Mouse (Mus musculus) MEL (cell line): ENCODE data around the gene Wfdc15b. TPM values are rescaled to one million over a fixed set of nuclear protein-coding genes. Genes with fewer than 3 reads are reported as not detected.

Experiments
- DNase-seq: peaks from one replicate; pipeline ENCODE4 v3.0.0; 2011; ENCODE audit warnings: low read depth, low spot score
- H3K27ac ChIP-seq: 2 replicates; pipeline ENCODE4 v1.5.1; 2012; ENCODE audit warnings: low read depth, mild to moderate bottlenecking, control low read depth, low read length, moderate library complexity; ENCODE audit not compliant: control insufficient read depth
- H3K27me3 ChIP-seq, 2 experiments: fragments of 150-350 bp in 1 of 2; sonication (generic) in 1 of 2; 2 replicates each; pipeline ENCODE4 v1.6.1; 2012; ENCODE audit warnings: low read length in 2 of 2, mild to moderate bottlenecking in 2 of 2, improper control_type of control experiment in 1 of 2, moderate library complexity in 1 of 2; ENCODE audit not compliant: insufficient read depth in 2 of 2, control insufficient read depth in 1 of 2
- H3K36me3 ChIP-seq, 2 experiments: 2 replicates each; pipeline ENCODE4 v1.6.1; 2012 to 2014; ENCODE audit warnings: low read length in 2 of 2, improper control_type of control experiment in 1 of 2, inconsistent platforms in 1 of 2, mild to moderate bottlenecking in 1 of 2; ENCODE audit not compliant: insufficient read depth in 2 of 2, control insufficient read depth in 1 of 2
- H3K4me1 ChIP-seq, 2 experiments: fragments of 150-350 bp in 1 of 2; sonication (generic) in 1 of 2; 2 replicates each; pipeline ENCODE4 v1.6.1; 2012; ENCODE audit warnings: low read length in 2 of 2, improper control_type of control experiment in 1 of 2, mild to moderate bottlenecking in 1 of 2; ENCODE audit not compliant: insufficient read depth in 2 of 2, control insufficient read depth in 1 of 2
- H3K4me3 ChIP-seq, 2 experiments: fragments of 150-350 bp in 1 of 2; sonication (generic) in 1 of 2; 2 replicates each; pipeline ENCODE4 v1.5.1; 2012; ENCODE audit warnings: low read depth in 2 of 2, low read length in 2 of 2, mild to moderate bottlenecking in 2 of 2, moderate library complexity in 2 of 2, control low read depth in 1 of 2, improper control_type of control experiment in 1 of 2; ENCODE audit not compliant: control insufficient read depth in 1 of 2, insufficient read depth in 1 of 2
- H3K79me2 ChIP-seq: 2 replicates; pipeline ENCODE4 v1.6.1; 2012; ENCODE audit warnings: mild to moderate bottlenecking, low read length, moderate library complexity; ENCODE audit not compliant: control insufficient read depth, poor library complexity, insufficient read depth
- H3K9ac ChIP-seq: 2 replicates; pipeline ENCODE4 v1.6.1; 2012; ENCODE audit warnings: low read depth, mild to moderate bottlenecking, control low read depth, low read length, moderate library complexity; ENCODE audit not compliant: control insufficient read depth, poor library complexity, severe bottlenecking
- H3K9me3 ChIP-seq: fragments of 150-350 bp; sonication (generic); replicated peaks from 2 replicates; pipeline ENCODE4 v1.6.1; 2012; ENCODE audit warnings: mild to moderate bottlenecking, low read length, improper control_type of control experiment, moderate library complexity; ENCODE audit not compliant: insufficient read depth
- EP300 ChIP-seq, 2 experiments: IDR thresholded peaks; 2 replicates each; pipeline ENCODE4 v1.6.1; 2011; ENCODE audit warnings: improper control_type of control experiment in 2 of 2, low read length in 2 of 2, low read depth in 1 of 2, mild to moderate bottlenecking in 1 of 2
- ETS1 ChIP-seq: IDR thresholded peaks from 2 replicates; pipeline ENCODE4 v1.6.1; 2012; ENCODE audit warnings: low read depth, mild to moderate bottlenecking, inconsistent platforms, low read length, improper control_type of control experiment, moderate library complexity
- GABPA ChIP-seq: IDR thresholded peaks from 2 replicates; pipeline ENCODE4 v1.6.1; 2012; ENCODE audit warnings: low read depth, mild to moderate bottlenecking, inconsistent platforms, low read length, improper control_type of control experiment, moderate library complexity
- MAZ ChIP-seq: IDR thresholded peaks from 2 replicates; pipeline ENCODE4 v1.6.1; 2012; ENCODE audit warnings: low read depth, mild to moderate bottlenecking, inconsistent platforms, low read length, improper control_type of control experiment
- MYB ChIP-seq: IDR thresholded peaks from 2 replicates; pipeline ENCODE4 v1.6.1; 2011; ENCODE audit warnings: mild to moderate bottlenecking, low read depth, low read length, improper control_type of control experiment
- MYC ChIP-seq: IDR thresholded peaks from 2 replicates; pipeline ENCODE4 v1.6.1; 2011; ENCODE audit warnings: low read depth, mild to moderate bottlenecking, low read length, improper control_type of control experiment, moderate library complexity
- NRF1 ChIP-seq: IDR thresholded peaks from 2 replicates; pipeline ENCODE4 v1.6.1; 2014; ENCODE audit warnings: low read depth, mild to moderate bottlenecking, inconsistent platforms, low read length, improper control_type of control experiment, moderate library complexity; ENCODE audit not compliant: poor library complexity, insufficient read depth, severe bottlenecking
- POLR2A ChIP-seq, 2 experiments: IDR thresholded peaks; 2 replicates each; pipeline ENCODE4 v1.6.1; 2011 to 2012; ENCODE audit warnings: low read length in 2 of 2, mild to moderate bottlenecking in 2 of 2, control low read depth in 1 of 2, improper control_type of control experiment in 1 of 2, low read depth in 1 of 2, moderate library complexity in 1 of 2; ENCODE audit not compliant: control insufficient read depth in 1 of 2, insufficient read depth in 1 of 2, poor library complexity in 1 of 2
- POLR2AphosphoS2 ChIP-seq: IDR thresholded peaks from 2 replicates; pipeline ENCODE4 v1.6.1; 2011; ENCODE audit warnings: low read length, improper control_type of control experiment
- POLR2AphosphoS5 ChIP-seq: IDR thresholded peaks from 2 replicates; pipeline ENCODE4 v1.6.1; 2012; ENCODE audit warnings: low read depth, borderline replicate concordance, mild to moderate bottlenecking, inconsistent platforms, low read length, moderate library complexity, mixed read lengths
- SIN3A ChIP-seq: IDR thresholded peaks from 2 replicates; pipeline ENCODE4 v1.6.1; 2012; ENCODE audit warnings: low read length, improper control_type of control experiment, inconsistent platforms
- TCF12 ChIP-seq: IDR thresholded peaks from 2 replicates; pipeline ENCODE4 v1.6.1; 2014; ENCODE audit warnings: low read depth, mild to moderate bottlenecking, inconsistent platforms, low read length, improper control_type of control experiment, moderate library complexity
- USF2 ChIP-seq, 2 experiments: IDR thresholded peaks; 2 replicates each; pipeline ENCODE4 v1.6.1; 2011 to 2012; ENCODE audit warnings: improper control_type of control experiment in 2 of 2, low read length in 2 of 2, borderline replicate concordance in 1 of 2, inconsistent platforms in 1 of 2, low read depth in 1 of 2, mild to moderate bottlenecking in 1 of 2; ENCODE audit not compliant: insufficient read depth in 1 of 2
- ZMIZ1 ChIP-seq: IDR thresholded peaks from 2 replicates; pipeline ENCODE4 v1.6.1; 2012; ENCODE audit warnings: low read depth, mild to moderate bottlenecking, inconsistent platforms, low read length, improper control_type of control experiment, moderate library complexity
- ZNF384 ChIP-seq: IDR thresholded peaks from 2 replicates; pipeline ENCODE4 v1.6.1; 2012; ENCODE audit warnings: low read depth, mild to moderate bottlenecking, inconsistent platforms, low read length, improper control_type of control experiment
- polyA plus RNA-seq, 2 experiments: library from polyadenylated mRNA; stranded (reverse) in 1 of 2; unstranded in 1 of 2; fragments of >175 nt in 1 of 2; fragments of >200 nt in 1 of 2; gene quantifications; 2 replicates each; pipeline versions ENCODE4 v1.2.1 to v1.2.4; 2012; ENCODE audit warnings: low replicate concordance in 2 of 2, low read depth in 1 of 2; ENCODE audit not compliant: insufficient read length in 2 of 2, insufficient read depth in 1 of 2, missing spikeins in 1 of 2
- total RNA-seq: library from RNA; depleted of rRNA; stranded (reverse); fragments of 300-350 nt; gene quantifications from 2 replicates; pipeline ENCODE4 v1.2.3, GENCODE M21; 2012; rRNA removed

Wfdc15b gene
- total and polyA plus RNA-seq, 3 experiments, result not detected

GRCm38 (mm10) chr2:164167752-164168570 is 53.5 kb downstream of the Wfdc15b start:
- Histone ChIP-seq H3K27me3 (peaks cover 0 to 3% of the 10 kb centered on the region in 2 experiments), H3K79me2 (no peaks in the 10 kb centered on the region), H3K9ac (no peak overlapping the region), H3K4me1 (no peaks in the 10 kb centered on the region; a peak in 1 of 4 replicates), H3K27ac (no peak overlapping the region), H3K36me3 (peaks cover 0 to under 1% of the 10 kb centered on the region in 2 experiments; a peak in 2 of 4 replicates)
- no peak for TF ChIP-seq ETS1
- TF ChIP-seq GABPA, result no peak
- no peak for TF ChIP-seq NRF1
- TF ChIP-seq USF2 (IDR thresholded peaks at IDR 0.05; ENCODE audit: borderline replicate concordance in 1 of 2, insufficient read depth in 1 of 2, low read depth in 1 of 2, low read length in 2 of 2), result no peak
- no peak for TF ChIP-seq ZMIZ1
- TF ChIP-seq ZNF384, result no peak
- TF ChIP-seq POLR2AphosphoS5, result no peak
- TF ChIP-seq POLR2AphosphoS2, result no peak
- no peak for TF ChIP-seq MYB
- TF ChIP-seq POLR2A (IDR thresholded peaks at IDR 0.05; ENCODE audit: control insufficient read depth in 1 of 2, insufficient read depth in 1 of 2, low read depth in 1 of 2, low read length in 2 of 2, poor library complexity in 1 of 2), result no peak
- no peak for TF ChIP-seq EP300 (IDR thresholded peaks at IDR 0.05; ENCODE audit: low read depth in 1 of 2, low read length in 2 of 2)
- TF ChIP-seq MAZ, result no peak
- no peak for TF ChIP-seq MYC
- TF ChIP-seq SIN3A, result no peak
- TF ChIP-seq, all 39 proteins: peak for 0
- no peak overlapping the region for H3K4me3 ChIP-seq
- H3K9me3 ChIP-seq, result no peaks in the 10 kb centered on the region
- no peak for DNase-seq

DNA sequence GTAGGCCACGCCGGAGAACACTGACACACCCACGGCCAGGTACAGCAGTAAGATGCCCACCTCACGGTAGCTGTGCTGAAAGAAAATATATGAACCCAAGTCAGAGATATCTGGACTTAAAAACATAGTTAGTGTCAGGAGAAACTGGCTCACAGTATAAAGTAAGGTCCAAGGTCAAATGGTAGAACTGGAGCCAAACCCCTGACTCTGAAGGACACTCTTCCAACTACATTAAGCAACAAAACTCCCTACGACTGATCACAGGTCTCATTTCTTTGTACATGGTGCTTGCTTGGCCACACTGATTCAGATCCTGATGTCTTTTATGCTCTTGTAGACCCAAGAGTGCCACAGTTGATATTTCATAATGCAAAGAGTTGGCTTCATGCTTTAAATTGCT is 56.5 kb downstream of the Wfdc15b start:
- TF ChIP-seq TCF12, result no peak
- no peak for TF ChIP-seq MYB
- TF ChIP-seq, all 39 proteins: peak for 0
- H3K9ac ChIP-seq, result no peak overlapping the region

More for the DNA sequence above, 56.5 kb downstream of the Wfdc15b start:
- no peaks in the 10 kb centered on the region for H3K9me3 ChIP-seq
- DNase-seq, result no peak
- H3K4me3 ChIP-seq, result no peak overlapping the region
- H3K79me2 ChIP-seq, result no peaks in the 10 kb centered on the region
- no peaks in the 10 kb centered on the region for H3K4me1 ChIP-seq
- H3K27me3 ChIP-seq, result peaks cover 0 to 3% of the 10 kb centered on the region in 2 experiments; a peak in 3 of 4 replicates
- no peaks in the 10 kb centered on the region for H3K36me3 ChIP-seq
- no peak overlapping the region for H3K27ac ChIP-seq

Other genes starting within 250 kb of the Wfdc15b start
- gene Ywhab, start 226.7 kb downstream of the Wfdc15b start, total RNA-seq, result 71.4 and 76.3 TPM in 2 replicates
- gene Ywhab, start 226.7 kb downstream of the Wfdc15b start, polyA plus RNA-seq, result 100 to 1,000 TPM; 179 to 717 TPM
- 0.27 and 0.29 TPM in 2 replicates for gene Pabpc1l, start 196.2 kb downstream of the Wfdc15b start, total RNA-seq
- under 1 TPM in 1 of 2 experiments, not detected in 1; 0.40 TPM for gene Pabpc1l, start 196.2 kb downstream of the Wfdc15b start, polyA plus RNA-seq
- 41.8 and 46.8 TPM in 2 replicates for gene Stk4, start 151.3 kb downstream of the Wfdc15b start, total RNA-seq
- gene Stk4, start 151.3 kb downstream of the Wfdc15b start, polyA plus RNA-seq, result 10 to 100 TPM in 1 of 2 experiments, not detected in 1; 56.1 TPM
- 31.7 and 38.9 TPM in 2 replicates for gene Tomm34, start 150.5 kb downstream of the Wfdc15b start, total RNA-seq
- gene Tomm34, start 150.5 kb downstream of the Wfdc15b start, polyA plus RNA-seq, result 10 to 100 TPM in 1 of 2 experiments, not detected in 1; 48.7 TPM
- gene Kcns1, start 50.5 kb downstream of the Wfdc15b start, total RNA-seq, result not detected in 2 replicates
- gene Kcns1, start 50.5 kb downstream of the Wfdc15b start, polyA plus RNA-seq, result not detected
- not detected in 2 replicates for gene Wfdc5, start 38.9 kb downstream of the Wfdc15b start, total RNA-seq
- not detected for gene Wfdc5, start 38.9 kb downstream of the Wfdc15b start, polyA plus RNA-seq
- gene Wfdc12, start 31.1 kb downstream of the Wfdc15b start, total RNA-seq, result not detected in 2 replicates
- gene Wfdc12, start 31.1 kb downstream of the Wfdc15b start, polyA plus RNA-seq, result under 1 TPM in 1 of 2 experiments, not detected in 1; 0.10 TPM
- gene Wfdc15a, start 21.5 kb downstream of the Wfdc15b start, total RNA-seq, result not detected in 2 replicates
- not detected for gene Wfdc15a, start 21.5 kb downstream of the Wfdc15b start, polyA plus RNA-seq
- gene Svs2, start 16.8 kb upstream of the Wfdc15b start, total RNA-seq, result not detected in 2 replicates
- gene Svs2, start 16.8 kb upstream of the Wfdc15b start, polyA plus RNA-seq, result not detected
- not detected in 2 replicates for gene Svs3b, start 35.0 kb upstream of the Wfdc15b start, total RNA-seq
- gene Svs3b, start 35.0 kb upstream of the Wfdc15b start, polyA plus RNA-seq, result not detected
- gene Svs4, start 56.8 kb upstream of the Wfdc15b start, total RNA-seq, result not detected in 2 replicates
- not detected for gene Svs4, start 56.8 kb upstream of the Wfdc15b start, polyA plus RNA-seq
- not detected in 2 replicates for gene Svs3a, start 67.6 kb upstream of the Wfdc15b start, total RNA-seq
- gene Svs3a, start 67.6 kb upstream of the Wfdc15b start, polyA plus RNA-seq, result not detected
- not detected in 2 replicates for gene Svs6, start 95.1 kb upstream of the Wfdc15b start, total RNA-seq
- not detected for gene Svs6, start 95.1 kb upstream of the Wfdc15b start, polyA plus RNA-seq
- not detected in 2 replicates for gene Svs5, start 111.1 kb upstream of the Wfdc15b start, total RNA-seq
- gene Svs5, start 111.1 kb upstream of the Wfdc15b start, polyA plus RNA-seq, result not detected
- not detected in 2 replicates for gene Slpi, start 167.4 kb upstream of the Wfdc15b start, total RNA-seq
- not detected for gene Slpi, start 167.4 kb upstream of the Wfdc15b start, polyA plus RNA-seq
- not detected in 2 replicates for gene Rbpjl, start 181.5 kb upstream of the Wfdc15b start, total RNA-seq
- under 1 TPM in 1 of 2 experiments, not detected in 1; 0.07 TPM for gene Rbpjl, start 181.5 kb upstream of the Wfdc15b start, polyA plus RNA-seq
- not detected in 2 replicates for gene Matn4, start 183.5 kb upstream of the Wfdc15b start, total RNA-seq
- not detected for gene Matn4, start 183.5 kb upstream of the Wfdc15b start, polyA plus RNA-seq
- not detected in 2 replicates for gene Sdc4, start 222.2 kb upstream of the Wfdc15b start, total RNA-seq
- not detected for gene Sdc4, start 222.2 kb upstream of the Wfdc15b start, polyA plus RNA-seq
- 94.3 and 96.5 TPM in 2 replicates for gene Sys1, start 235.3 kb upstream of the Wfdc15b start, total RNA-seq
- 10 to 100 TPM in 1 of 2 experiments, not detected in 1; 85.8 TPM for gene Sys1, start 235.3 kb upstream of the Wfdc15b start, polyA plus RNA-seq
- 1.0 TPM in 1 of 2 replicates, not detected in the other for gene Gm20458, start 239.3 kb upstream of the Wfdc15b start, total RNA-seq
- gene Gm20458, start 239.3 kb upstream of the Wfdc15b start, polyA plus RNA-seq, result 10 to 100 TPM in 1 of 2 experiments, not detected in 1; 19.2 TPM